Mouse (Mus musculus) left cerebral cortex, postnatal 4 days (tissue): ENCODE results near the gene Scd1. TPM values are rescaled to one million over a fixed set of nuclear protein-coding genes. Genes with fewer than 3 reads are reported as not detected.

Source experiments
- DNase-seq: peaks from one replicate; pipeline ENCODE4 v3.0.0-alpha.2; 2022
- intact Hi-C: fragments of 180-260 bp; cut with DNase I; formaldehyde crosslinking; loops from one replicate; pipeline ENCODE4 v1.15.1; 2025
- total RNA-seq, 2 experiments: library from RNA; stranded (reverse); gene quantifications; 2 replicates each; pipeline ENCODE4 v1.2.3; 2021

Scd1 gene
- total RNA-seq, 2 experiments from 2014 or later, result 89.1 to 102 TPM

GRCm38 (mm10) chr19:44400484-44401197 lies 7.0 kb downstream of the Scd1 start:
- no peak for DNase-seq
- intact Hi-C loops, result loop anchor here (10.0 kb wide), 1 partner anchor 86 kb away; no protein-coding TSS in a partner anchor

GRCm38 (mm10) chr19:44400076-44400475 lies 7.6 kb downstream of the Scd1 start:
- intact Hi-C loops, result loop anchor here (10.0 kb wide), 1 partner anchor 85 kb away; no protein-coding TSS in a partner anchor
- DNase-seq, result no peak

GRCm38 (mm10) chr19:44396742-44397141 lies 10.9 kb downstream of the Scd1 start:
- DNase-seq, result no peak
- intact Hi-C loops, result no loop called here

- intact Hi-C loops, result no loop called here
- no peak for DNase-seq
Measured at GRCm38 (mm10) chr19:44394972-44395371, 12.7 kb downstream of the Scd1 start.

- intact Hi-C loops, result no loop called here
- no peak for DNase-seq
Measured at GRCm38 (mm10) chr19:44393962-44394422, 13.7 kb downstream of the Scd1 start.

GRCm38 (mm10) chr19:44392339-44393009 lies 15.2 kb downstream of the Scd1 start:
- intact Hi-C loops, result no loop called here
- DNase-seq, result no peak

GRCm38 (mm10) chr19:44391856-44392255 lies 15.8 kb downstream of the Scd1 start:
- DNase-seq, result no peak
- intact Hi-C loops, result no loop called here

- intact Hi-C loops, result no loop called here
- no peak for DNase-seq
Measured at GRCm38 (mm10) chr19:44389507-44389906, 18.2 kb downstream of the Scd1 start.

- intact Hi-C loops, result no loop called here
- DNase-seq, result peak; percentile 94
Measured at GRCm38 (mm10) chr19:44388475-44389428, 18.9 kb downstream of the Scd1 start.

GRCm38 (mm10) chr19:44387746-44388474 lies 19.8 kb downstream of the Scd1 start:
- intact Hi-C loops, result no loop called here
- DNase-seq, result no peak

GRCm38 (mm10) chr19:44387089-44387671 lies 20.5 kb downstream of the Scd1 start:
- no peak for DNase-seq
- intact Hi-C loops, result no loop called here

- DNase-seq, result peak; percentile 8
- intact Hi-C loops, result no loop called here
Measured at GRCm38 (mm10) chr19:44385887-44386498, 21.7 kb downstream of the Scd1 start.

GRCm38 (mm10) chr19:44382682-44383321 lies 24.9 kb downstream of the Scd1 start:
- no peak for DNase-seq
- intact Hi-C loops, result no loop called here

- intact Hi-C loops, result no loop called here
- DNase-seq, result no peak
Measured at GRCm38 (mm10) chr19:44380065-44380464, 27.6 kb downstream of the Scd1 start.

- intact Hi-C loops, result no loop called here
- DNase-seq, result no peak
Measured at GRCm38 (mm10) chr19:44379090-44379489, 28.6 kb downstream of the Scd1 start.

GRCm38 (mm10) chr19:44377629-44378375 lies 29.9 kb downstream of the Scd1 start:
- intact Hi-C loops, result no loop called here
- no peak for DNase-seq

GRCm38 (mm10) chr19:44376511-44376951 lies 31.1 kb downstream of the Scd1 start:
- intact Hi-C loops, result no loop called here
- DNase-seq, result no peak

- DNase-seq, result peak; percentile 75
- intact Hi-C loops, result no loop called here
Measured at GRCm38 (mm10) chr19:44372969-44373368, 34.7 kb downstream of the Scd1 start.
